Mouse (Mus musculus): Measurements from ENCODE around the gene Fiz1. TPM values are rescaled to one million over a fixed set of nuclear protein-coding genes. Genes with fewer than 3 reads are reported as not detected.
A peak's percentile ranks its signal among the peaks of the same experiment; 100 is the strongest.
"Not testable (repeated sequence)": the region's sequence is repeated elsewhere in the genome, so short reads cannot be mapped to it uniquely, and the experiment has no call there.

Fiz1 gene
- polyA plus RNA-seq, 1 experiment from 2014 or later = 46.6 TPM

GRCm38 (mm10) chr7:5036136-5036535 lies 21.6 kb upstream of the Fiz1 start:
- Histone ChIP-seq H3K27me3 (no peaks in the 10 kb centered on the region), H3K4me3 (no peak overlapping the region), H3K4me2 (no peak overlapping the region), H3K9me3 (replicated peaks) (peaks cover 9% of the 10 kb centered on the region), H3K9ac (no peak overlapping the region), H3K36me3 (ENCODE audit: poor library complexity, severe bottlenecking) (peaks cover 54% of the 10 kb centered on the region), H3K27ac (no peak overlapping the region), H3K4me1 (peaks cover 9% of the 10 kb centered on the region; the same call in 1 of the 2 replicates)
- no peak for ATAC-seq
- 93% methylated on average over 9 of the region's 9 CpGs for WGBS

- H3K4me1 ChIP-seq = peaks cover 9% of the 10 kb centered on the region; the same call in 1 of the 2 replicates
- no peak overlapping the region for H3K4me3 ChIP-seq
- no peak overlapping the region for H3K4me2 ChIP-seq
- no peaks in the 10 kb centered on the region for H3K27me3 ChIP-seq
- H3K36me3 ChIP-seq (ENCODE audit: poor library complexity, severe bottlenecking) = peaks cover 58% of the 10 kb centered on the region
- no peak overlapping the region for H3K9ac ChIP-seq
- no peak overlapping the region for H3K27ac ChIP-seq
- H3K9me3 ChIP-seq (replicated peaks) = peaks cover 14% of the 10 kb centered on the region
- ATAC-seq = no peak
- WGBS = 99% methylated on average over 17 of the region's 17 CpGs
Measured at GRCm38 (mm10) chr7:5035628-5036027, 21.1 kb upstream of the Fiz1 start.

- 92% methylated on average over 3 of the region's 3 CpGs for whole genome bisulfite sequencing
- peaks cover 28% of the 10 kb centered on the region for H3K9me3 ChIP-seq (replicated peaks)
- H3K4me2 ChIP-seq = no peak within 1 kb of the TSS
- H3K4me3 ChIP-seq = no peak within 1 kb of the TSS
- H3K36me3 ChIP-seq (ENCODE audit: poor library complexity, severe bottlenecking) = peaks cover 76% of the 10 kb centered on the region
- no peaks in the 10 kb centered on the region for H3K27me3 ChIP-seq
- ATAC-seq = no peak
- 0 out of 2 replicates have a peak, but pooled peaks cover 4% of the 10 kb centered on the region for H3K4me1 ChIP-seq
- H3K9ac ChIP-seq = no peak within 1 kb of the TSS
- H3K27ac ChIP-seq = no peak within 1 kb of the TSS
Measured at GRCm38 (mm10) chr7:5033818-5034217, 19.3 kb upstream of the Fiz1 start, which contains the start of gene 4632433K11Rik. 4632433K11Rik (plus strand) TSS chr7:5034118.

- H3K4me2 ChIP-seq = no peak overlapping the region
- no peak overlapping the region for H3K9ac ChIP-seq
- no peak for ATAC-seq
- H3K4me1 ChIP-seq = no peaks in the 10 kb centered on the region
- peaks cover 28% of the 10 kb centered on the region for H3K9me3 ChIP-seq (replicated peaks)
- 81% methylated on average over 46 of the region's 46 CpGs for whole genome bisulfite sequencing
- H3K36me3 ChIP-seq (ENCODE audit: poor library complexity, severe bottlenecking) = peaks cover 96% of the 10 kb centered on the region
- H3K27ac ChIP-seq = no peak overlapping the region
- H3K27me3 ChIP-seq = no peaks in the 10 kb centered on the region
- H3K4me3 ChIP-seq = no peak overlapping the region
Measured at GRCm38 (mm10) chr7:5031496-5031895, 17.0 kb upstream of the Fiz1 start.

- no peak for ATAC-seq
- no peak overlapping the region for H3K4me2 ChIP-seq
Measured at GRCm38 (mm10) chr7:5030554-5031275, 16.2 kb upstream of the Fiz1 start.

GRCm38 (mm10) chr7:5029946-5030345 lies 15.4 kb upstream of the Fiz1 start:
- ATAC-seq = no peak
- 94% methylated on average over 21 of the region's 21 CpGs for WGBS

More at GRCm38 (mm10) chr7:5030554-5031275, 16.2 kb upstream of the Fiz1 start:
- Histone ChIP-seq H3K9ac (no peak overlapping the region), H3K27ac (no peak overlapping the region), H3K4me1 (no peaks in the 10 kb centered on the region), H3K4me3 (peak overlapping the region; percentile 12; the same call in 1 of the 2 replicates), H3K27me3 (no peaks in the 10 kb centered on the region), H3K36me3 (ENCODE audit: poor library complexity, severe bottlenecking) (peaks cover 95% of the 10 kb centered on the region), H3K9me3 (replicated peaks) (peaks cover 28% of the 10 kb centered on the region)
- 87% methylated on average over 63 of the region's 63 CpGs for WGBS

GRCm38 (mm10) chr7:5029543-5029942 lies 15.0 kb upstream of the Fiz1 start:
- Histone ChIP-seq H3K4me1 (no peaks in the 10 kb centered on the region), H3K27me3 (no peaks in the 10 kb centered on the region), H3K4me3 (no peak overlapping the region), H3K27ac (no peak overlapping the region), H3K36me3 (ENCODE audit: poor library complexity, severe bottlenecking) (peaks cover 83% of the 10 kb centered on the region), H3K4me2 (no peak overlapping the region), H3K9ac (no peak overlapping the region), H3K9me3 (replicated peaks) (peaks cover 28% of the 10 kb centered on the region)
- 98% methylated on average over 22 of the region's 22 CpGs for WGBS
- ATAC-seq = no peak

More at GRCm38 (mm10) chr7:5029946-5030345, 15.4 kb upstream of the Fiz1 start:
- H3K4me3 ChIP-seq = no peak overlapping the region
- peaks cover 87% of the 10 kb centered on the region for H3K36me3 ChIP-seq (ENCODE audit: poor library complexity, severe bottlenecking)
- H3K27me3 ChIP-seq = no peaks in the 10 kb centered on the region
- no peaks in the 10 kb centered on the region for H3K4me1 ChIP-seq
- H3K27ac ChIP-seq = no peak overlapping the region
- peaks cover 28% of the 10 kb centered on the region for H3K9me3 ChIP-seq (replicated peaks)
- no peak overlapping the region for H3K4me2 ChIP-seq
- no peak overlapping the region for H3K9ac ChIP-seq

GRCm38 (mm10) chr7:5021197-5021596 lies 6.7 kb upstream of the Fiz1 start:
- WGBS = 45% methylated on average over 5 of the region's 5 CpGs
- Histone ChIP-seq H3K4me3 (peak overlapping the region; percentile 88), H3K27me3 (no peaks in the 10 kb centered on the region), H3K9ac (peak overlapping the region; percentile 97), H3K4me2 (peak overlapping the region; percentile 87), H3K9me3 (replicated peaks) (no peaks in the 10 kb centered on the region), H3K4me1 (peaks cover 16% of the 10 kb centered on the region), H3K36me3 (ENCODE audit: poor library complexity, severe bottlenecking) (peaks cover 41% of the 10 kb centered on the region), H3K27ac (peak overlapping the region; percentile 51)
- no peak for ATAC-seq

GRCm38 (mm10) chr7:5020685-5021084 lies 6.2 kb upstream of the Fiz1 start:
- peak; percentile 2; the same call in 1 of the 2 replicates for ATAC-seq
- Histone ChIP-seq H3K4me3 (peak overlapping the region; percentile 88), H3K27ac (peak overlapping the region; percentile 93), H3K9ac (peak overlapping the region; percentile 97), H3K9me3 (replicated peaks) (no peaks in the 10 kb centered on the region), H3K4me2 (peak overlapping the region; percentile 87), H3K27me3 (no peaks in the 10 kb centered on the region), H3K36me3 (ENCODE audit: poor library complexity, severe bottlenecking) (peaks cover 38% of the 10 kb centered on the region), H3K4me1 (peaks cover 21% of the 10 kb centered on the region)
- under 1% methylated on average over 10 of the region's 15 CpGs for WGBS

- Histone ChIP-seq H3K4me3 (peak within 1 kb of the TSS; percentile 88), H3K27me3 (no peaks in the 10 kb centered on the region), H3K4me2 (peak within 1 kb of the TSS; percentile 87), H3K36me3 (ENCODE audit: poor library complexity, severe bottlenecking) (peaks cover 38% of the 10 kb centered on the region), H3K9ac (peak within 1 kb of the TSS; percentile 97), H3K9me3 (replicated peaks) (no peaks in the 10 kb centered on the region), H3K27ac (peak within 1 kb of the TSS; percentile 93), H3K4me1 (peaks cover 21% of the 10 kb centered on the region)
- peak; percentile 92 for ATAC-seq
- WGBS = under 1% methylated on average over 44 of the region's 49 CpGs
Measured at GRCm38 (mm10) chr7:5020000-5020681, 5.6 kb upstream of the Fiz1 start, which contains the start of the genes Zfp865 and Ccdc106. Zfp865 (plus strand) TSS chr7:5020376. Ccdc106 (plus strand) TSS chr7:5020553.

- Histone ChIP-seq H3K9ac (0 out of 2 replicates have a peak overlapping the region, but pooled peaks have one; percentile 26), H3K36me3 (ENCODE audit: poor library complexity, severe bottlenecking) (peaks cover 38% of the 10 kb centered on the region), H3K4me3 (peak overlapping the region; percentile 88), H3K27ac (peak overlapping the region; percentile 93), H3K4me1 (peaks cover 21% of the 10 kb centered on the region), H3K4me2 (peak overlapping the region; percentile 87)
- WGBS = 18% methylated on average over 8 of the region's 8 CpGs
- H3K9me3 ChIP-seq (replicated peaks); H3K27me3 ChIP-seq; ATAC-seq: not testable (repeated sequence)
Measured at GRCm38 (mm10) chr7:5019576-5019975, 5.1 kb upstream of the Fiz1 start.

- no peak overlapping the region for H3K27ac ChIP-seq
- no peak overlapping the region for H3K4me3 ChIP-seq
- no peak overlapping the region for H3K9ac ChIP-seq
- H3K36me3 ChIP-seq (ENCODE audit: poor library complexity, severe bottlenecking) = peaks cover 21% of the 10 kb centered on the region
- 98% methylated on average over 21 of the region's 21 CpGs for WGBS
- no peaks in the 10 kb centered on the region for H3K9me3 ChIP-seq (replicated peaks)
- H3K4me2 ChIP-seq = no peak overlapping the region
- no peaks in the 10 kb centered on the region for H3K27me3 ChIP-seq
- no peak for ATAC-seq
- H3K4me1 ChIP-seq = peaks cover 24% of the 10 kb centered on the region
Measured at GRCm38 (mm10) chr7:5017931-5018330, 3.4 kb upstream of the Fiz1 start.
